Mouse (Mus musculus) A20 (cell line): ENCODE measurements around the gene Gm572.

Experiments used
- DNase-seq: peaks from one replicate; pipeline ENCODE4 v3.0.0-alpha.2; 2011; ENCODE audit warnings: low read depth, low spot score

Gene Gm572

GRCm38 (mm10) chr4:148714739-148715138 is 71.6 kb downstream of the Gm572 start:
- no peak for DNase-seq

DNA sequence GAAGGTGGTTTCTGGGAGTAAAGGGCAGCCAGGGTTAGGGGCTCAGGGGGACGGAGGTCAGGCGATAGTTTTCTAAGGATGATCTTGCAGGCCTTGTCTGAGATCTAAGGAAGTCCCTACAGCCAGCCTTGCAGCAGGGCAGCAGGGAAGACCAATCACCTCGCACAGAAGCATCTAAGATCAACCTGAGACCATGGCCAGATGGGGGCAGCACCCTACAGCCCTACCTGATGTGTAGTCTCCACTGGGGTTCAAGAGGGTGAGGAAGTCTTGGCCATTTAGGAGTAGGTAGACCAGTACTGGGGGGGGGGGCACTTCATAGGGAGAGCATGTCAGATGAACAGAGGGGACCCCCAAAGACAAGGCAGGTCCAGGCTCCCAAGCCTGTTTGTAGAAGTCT is 72.3 kb downstream of the Gm572 start:
- no peak for DNase-seq
